Mouse (Mus musculus): ENCODE measurements around the gene Hs1bp3. TPM values are rescaled to one million over a fixed set of nuclear protein-coding genes. Genes with fewer than 3 reads are reported as not detected.

Gene Hs1bp3
- polyA plus RNA-seq, 1 experiment: 15.4 TPM

DNA sequence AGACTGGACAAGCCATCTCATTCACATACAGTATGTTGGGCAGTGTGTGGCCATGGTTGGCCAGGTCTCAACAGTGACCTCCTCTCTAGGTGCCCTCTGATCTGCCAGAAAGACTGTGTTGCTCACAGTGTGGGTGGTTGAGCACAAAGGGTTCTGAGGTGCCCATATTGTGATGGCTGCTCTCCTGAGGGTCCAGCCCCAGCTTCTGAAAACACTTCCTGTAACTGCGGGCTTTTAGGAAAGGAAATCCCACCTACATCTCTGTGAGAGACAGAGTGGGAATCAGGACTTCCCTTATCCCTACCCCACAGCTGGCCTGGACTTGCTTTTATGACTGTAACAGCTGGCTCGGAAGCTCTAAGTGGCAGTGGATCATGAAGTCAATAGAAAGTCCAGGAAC lies 68.7 kb downstream of the Hs1bp3 start:
- Histone ChIP-seq H3K4me3 (ENCODE audit: insufficient read depth, low read length) (no peak overlapping the region), H3K4me1 (ENCODE audit: control insufficient read depth, insufficient read depth, low read length) (no peaks in the 10 kb centered on the region), H3K27ac (ENCODE audit: insufficient read depth, low read length) (no peak overlapping the region)
- TF ChIP-seq POLR2A (IDR thresholded peaks at IDR 0.05; ENCODE audit: extremely low read depth, insufficient read depth, low read length): no peak
- TF ChIP-seq CTCF (IDR thresholded peaks at IDR 0.05; ENCODE audit: extremely low read depth, insufficient read depth, low read length): no peak

DNA sequence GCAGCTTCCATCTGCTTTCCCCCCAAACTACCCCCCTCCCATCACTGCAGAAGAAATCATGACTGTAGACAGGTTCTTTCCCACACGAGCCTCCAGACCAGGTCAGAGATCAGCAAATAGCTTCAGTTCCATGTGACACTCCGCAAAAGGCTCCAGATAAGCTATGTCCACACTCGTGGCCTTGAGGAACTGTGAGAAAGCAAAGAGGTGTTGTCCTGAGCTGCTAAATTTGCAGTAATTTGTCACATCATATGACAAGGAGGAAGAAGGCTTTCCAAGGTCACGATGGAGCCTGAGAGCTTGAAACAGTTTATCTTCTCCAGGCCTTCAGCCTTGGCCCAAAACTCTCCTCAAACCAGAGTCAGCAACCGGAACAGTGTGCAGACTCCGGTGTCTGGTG lies 70.6 kb downstream of the Hs1bp3 start:
- Histone ChIP-seq H3K27ac (ENCODE audit: insufficient read depth, low read length) (no peak overlapping the region), H3K4me3 (ENCODE audit: insufficient read depth, low read length) (no peak overlapping the region), H3K4me1 (ENCODE audit: control insufficient read depth, insufficient read depth, low read length) (no peaks in the 10 kb centered on the region)
- TF ChIP-seq CTCF (IDR thresholded peaks at IDR 0.05; ENCODE audit: extremely low read depth, insufficient read depth, low read length) (no peak), POLR2A (IDR thresholded peaks at IDR 0.05; ENCODE audit: extremely low read depth, insufficient read depth, low read length) (no peak)

DNA sequence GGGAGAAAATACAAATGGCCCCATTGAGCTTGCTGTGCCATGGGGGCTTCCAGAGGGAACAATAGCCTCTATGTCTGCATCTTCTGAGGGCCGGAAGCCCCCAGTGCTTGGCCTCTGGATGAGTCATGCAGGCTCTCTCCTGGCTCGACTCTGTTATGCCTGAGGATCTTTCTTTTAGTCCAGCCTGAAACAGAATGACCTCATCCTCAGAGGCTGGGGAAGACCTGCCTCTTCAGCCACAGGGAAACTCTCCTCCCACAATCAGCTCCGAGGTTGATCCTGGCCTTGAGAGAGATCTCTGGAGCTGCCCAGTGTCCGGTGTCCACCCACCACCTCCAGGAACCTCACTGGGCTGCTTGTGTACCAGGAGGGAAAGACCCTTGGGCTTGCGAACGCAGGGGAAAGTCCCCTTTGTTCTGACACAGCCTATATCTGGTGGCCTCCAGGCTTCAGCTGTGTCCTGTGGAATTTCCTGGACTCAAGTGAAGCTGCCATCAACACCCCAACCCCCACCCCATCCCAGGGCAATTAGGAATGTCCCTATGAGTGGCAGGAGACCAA lies 73.3 kb downstream of the Hs1bp3 start:
- Histone ChIP-seq H3K27ac (ENCODE audit: insufficient read depth, low read length) (no peak overlapping the region), H3K4me3 (ENCODE audit: insufficient read depth, low read length) (no peak overlapping the region), H3K4me1 (ENCODE audit: control insufficient read depth, insufficient read depth, low read length) (no peaks in the 10 kb centered on the region)
- TF ChIP-seq CTCF (IDR thresholded peaks at IDR 0.05; ENCODE audit: extremely low read depth, insufficient read depth, low read length): no peak
- no peak for TF ChIP-seq POLR2A (IDR thresholded peaks at IDR 0.05; ENCODE audit: extremely low read depth, insufficient read depth, low read length)

DNA sequence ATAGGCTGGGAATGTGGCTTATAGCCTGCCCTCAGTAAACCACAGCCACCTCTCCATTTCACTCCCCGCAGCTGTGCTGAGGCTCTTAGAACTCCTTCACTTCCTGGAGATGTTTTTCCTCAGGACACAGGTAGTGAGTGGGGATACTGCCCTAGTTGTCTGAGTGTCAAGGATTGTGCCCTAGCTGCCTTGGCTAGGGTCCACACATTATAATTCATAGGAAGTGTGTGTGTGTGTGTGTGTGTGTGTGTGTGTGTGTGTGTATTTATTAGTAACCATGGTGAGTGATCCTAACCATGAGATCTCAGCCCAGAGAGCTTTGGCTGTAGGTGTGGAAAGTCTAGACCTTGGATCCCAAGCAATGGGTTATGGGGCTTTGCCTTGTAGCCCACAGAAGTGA lies 74.0 kb downstream of the Hs1bp3 start:
- TF ChIP-seq CTCF (IDR thresholded peaks at IDR 0.05; ENCODE audit: extremely low read depth, insufficient read depth, low read length) (no peak), POLR2A (IDR thresholded peaks at IDR 0.05; ENCODE audit: extremely low read depth, insufficient read depth, low read length) (no peak)
- Histone ChIP-seq H3K27ac (ENCODE audit: insufficient read depth, low read length) (no peak overlapping the region), H3K4me1 (ENCODE audit: control insufficient read depth, insufficient read depth, low read length) (no peaks in the 10 kb centered on the region), H3K4me3 (ENCODE audit: insufficient read depth, low read length) (no peak overlapping the region)

DNA sequence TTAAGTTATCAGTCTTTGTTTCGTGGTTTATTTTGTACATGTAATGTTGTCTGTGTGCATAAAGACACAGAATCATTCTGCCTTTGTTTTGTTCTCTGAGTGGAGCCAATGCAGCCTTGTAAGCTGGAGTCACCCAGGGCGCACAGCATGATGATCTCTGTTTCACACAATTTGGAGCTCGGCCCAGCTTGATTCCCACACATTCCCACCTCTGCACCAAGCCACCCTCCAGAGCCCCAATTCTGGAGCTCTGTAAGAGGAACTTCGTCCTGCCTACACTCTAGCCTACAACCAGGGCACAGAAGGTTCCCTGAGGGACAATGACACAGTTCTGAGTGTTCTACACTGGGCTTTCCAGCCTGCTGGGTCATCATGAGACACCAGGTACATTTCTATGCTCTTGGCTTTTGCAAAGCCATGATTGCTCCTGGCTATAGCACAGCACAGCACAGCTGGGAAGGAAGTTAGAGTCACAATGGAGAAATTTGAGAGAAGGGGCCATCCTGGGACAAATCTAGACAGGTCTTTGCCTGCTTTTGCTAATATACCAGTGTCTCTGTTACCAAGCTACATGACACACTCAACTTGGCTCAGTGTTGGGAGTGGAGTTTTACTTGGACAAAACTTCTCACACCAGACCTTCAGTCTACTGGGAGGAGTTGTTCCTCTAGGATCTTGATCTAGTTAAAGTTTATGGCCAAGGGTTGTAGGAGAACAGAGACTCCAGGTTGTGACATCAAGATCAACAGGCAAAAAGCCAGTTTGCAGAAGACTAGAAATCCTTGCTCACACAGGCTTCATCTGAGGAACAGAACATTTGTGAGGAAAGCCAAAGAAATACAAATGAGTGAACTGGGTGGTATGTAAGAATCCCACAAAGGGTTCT lies 75.5 kb downstream of the Hs1bp3 start:
- Histone ChIP-seq H3K4me3 (ENCODE audit: insufficient read depth, low read length) (no peak overlapping the region), H3K4me1 (ENCODE audit: control insufficient read depth, insufficient read depth, low read length) (no peaks in the 10 kb centered on the region), H3K27ac (ENCODE audit: insufficient read depth, low read length) (no peak overlapping the region)
- TF ChIP-seq POLR2A (IDR thresholded peaks at IDR 0.05; ENCODE audit: extremely low read depth, insufficient read depth, low read length) (no peak), CTCF (IDR thresholded peaks at IDR 0.05; ENCODE audit: extremely low read depth, insufficient read depth, low read length) (no peak)

DNA sequence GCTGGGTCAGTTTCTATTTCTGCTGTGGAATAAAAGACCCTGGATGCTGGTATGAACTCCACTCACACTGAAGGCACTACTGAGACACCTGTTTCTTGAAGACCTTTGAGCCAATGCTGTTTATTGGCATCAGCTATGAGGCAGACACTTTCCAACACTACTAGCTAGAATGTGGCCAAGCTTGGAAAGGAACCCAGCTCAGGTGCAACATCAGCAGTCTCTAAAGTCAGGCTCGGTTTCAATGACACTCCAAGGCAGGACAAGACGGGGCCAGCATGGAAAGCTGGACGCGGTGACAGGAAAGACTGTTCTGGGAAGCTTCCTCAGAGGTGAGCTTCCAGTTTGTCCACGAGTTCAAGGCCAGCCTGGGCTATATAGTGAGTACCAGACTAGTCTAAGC lies 80.0 kb downstream of the Hs1bp3 start:
- Histone ChIP-seq H3K4me3 (ENCODE audit: insufficient read depth, low read length) (no peak overlapping the region), H3K27ac (ENCODE audit: insufficient read depth, low read length) (no peak overlapping the region), H3K4me1 (ENCODE audit: control insufficient read depth, insufficient read depth, low read length) (0 out of 2 replicates have a peak, but pooled peaks cover 1% of the 10 kb centered on the region)
- no peak for TF ChIP-seq CTCF (IDR thresholded peaks at IDR 0.05; ENCODE audit: extremely low read depth, insufficient read depth, low read length)
- TF ChIP-seq POLR2A (IDR thresholded peaks at IDR 0.05; ENCODE audit: extremely low read depth, insufficient read depth, low read length): no peak

Other genes with a start within 250 kb of the Hs1bp3 start
- gene Ldah, start 105.3 kb upstream of the Hs1bp3 start, polyA plus RNA-seq (2012; rRNA removed): 47.3 and 54.7 TPM in 2 replicates
- 0.06 and 0.23 TPM in 2 replicates for gene Gdf7, start 11.5 kb upstream of the Hs1bp3 start, polyA plus RNA-seq (2012; rRNA removed)
- 353 and 368 TPM in 2 replicates for gene Rhob, start 186.6 kb downstream of the Hs1bp3 start, polyA plus RNA-seq (2012; rRNA removed)

All from cortical plate, adult 2 months (tissue).